Mouse (Mus musculus): Measurements from ENCODE around the gene Hoxb4. TPM values are rescaled to one million over a fixed set of nuclear protein-coding genes. Genes with fewer than 3 reads are reported as not detected.
A peak's percentile ranks its signal among the peaks of the same experiment; 100 is the strongest.

The Hoxb4 gene
- polyA plus RNA-seq, 1 experiment from 2014 or later: 0.09 TPM

DNA sequence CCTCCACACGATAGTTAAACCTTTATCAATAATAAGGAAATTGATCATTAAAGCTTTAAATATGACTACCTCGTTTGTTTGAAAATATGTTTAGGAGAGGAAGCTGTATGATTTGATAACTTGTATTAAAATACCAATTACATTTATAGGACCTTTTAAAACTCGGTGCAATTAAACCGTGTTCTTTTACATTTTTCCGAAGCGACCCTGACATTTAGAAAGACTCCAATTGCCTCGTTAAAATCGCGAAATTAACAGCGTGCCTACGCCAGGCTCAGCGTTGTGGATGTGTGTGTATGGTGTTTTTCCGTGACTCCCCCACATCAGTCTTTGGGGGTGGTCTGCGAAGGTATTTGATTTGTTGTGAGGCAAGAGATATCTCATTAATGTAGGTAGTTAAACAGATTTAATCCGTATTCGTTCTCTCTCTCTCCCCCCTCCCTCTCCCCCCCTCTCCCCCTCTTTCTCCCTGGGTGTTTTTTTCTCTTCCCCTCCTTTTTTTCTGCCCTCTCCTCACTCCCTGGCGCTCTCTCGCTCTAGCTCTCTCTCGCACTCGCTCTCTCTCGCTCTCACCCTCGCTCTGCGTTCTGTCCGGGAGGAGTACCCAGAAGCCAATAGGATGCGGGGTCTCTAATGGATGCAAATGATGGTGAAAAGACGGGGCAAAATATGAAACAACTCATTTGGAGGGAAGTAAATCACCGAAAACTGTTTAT lies 36.1 kb upstream of the Hoxb4 start, which contains the start of gene Hoxb8:
Hoxb8 (plus strand) TSS at position 51 of the 716 bp plus-strand sequence.
- Histone ChIP-seq H3K4me3 (ENCODE audit: control insufficient read depth in 1 of 2, insufficient read depth in 1 of 2, low read depth in 1 of 2, low read length in 2 of 2) (no peak within 1 kb of the TSS), H3K36me3 (ENCODE audit: control insufficient read depth, insufficient read depth, low read length) (no peaks in the 10 kb centered on the region), H3K4me2 (ENCODE audit: low read length) (no peak within 1 kb of the TSS), H3K9me3 (ENCODE audit: control insufficient read depth, low read length) (no peaks in the 10 kb centered on the region), H3K27ac (replicated peaks in 1 of 2; ENCODE audit: control insufficient read depth in 1 of 2, insufficient read depth in 1 of 2, low read depth in 2 of 2, low read length in 2 of 2) (no peak within 1 kb of the TSS), H3K27me3 (ENCODE audit: control insufficient read depth, insufficient read depth, low read length) (peaks cover 99% of the 10 kb centered on the region), H3K4me1 (ENCODE audit: control insufficient read depth in 2 of 2, insufficient read depth in 2 of 2, low read length in 2 of 2) (peaks cover 0 to 15% of the 10 kb centered on the region in 2 experiments; a peak in 3 of 4 replicates), H3K9ac (ENCODE audit: low read length) (no peak within 1 kb of the TSS)
- 2% methylated on average over 27 of the region's 27 CpGs for WGBS
- ATAC-seq (ENCODE audit: insufficient number of reproducible peaks, insufficient read depth, low FRiP score, low read depth): no peak

DNA sequence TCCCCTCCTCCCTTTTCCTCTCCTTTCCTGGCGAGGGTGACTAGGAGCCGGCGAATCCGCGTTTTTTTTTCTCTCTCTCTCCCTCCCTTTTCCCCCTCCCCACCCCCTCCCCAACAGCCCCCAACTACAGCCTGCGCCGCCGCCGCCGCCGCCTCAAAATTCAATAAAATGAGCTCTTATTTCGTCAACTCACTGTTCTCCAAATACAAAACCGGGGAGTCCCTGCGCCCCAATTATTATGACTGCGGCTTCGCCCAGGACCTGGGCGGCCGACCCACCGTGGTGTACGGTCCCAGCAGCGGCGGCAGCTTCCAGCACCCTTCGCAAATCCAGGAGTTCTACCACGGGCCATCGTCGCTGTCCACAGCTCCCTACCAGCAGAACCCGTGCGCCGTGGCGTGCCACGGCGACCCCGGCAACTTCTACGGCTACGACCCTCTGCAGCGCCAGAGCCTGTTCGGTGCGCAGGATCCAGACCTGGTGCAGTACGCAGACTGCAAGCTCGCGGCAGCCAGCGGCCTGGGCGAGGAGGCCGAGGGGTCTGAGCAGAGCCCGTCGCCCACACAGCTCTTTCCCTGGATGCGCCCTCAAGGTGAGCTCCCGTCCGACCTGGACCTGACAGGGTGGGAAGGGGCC lies 35.2 kb upstream of the Hoxb4 start:
- H3K9me3 ChIP-seq (ENCODE audit: control insufficient read depth, low read length): no peaks in the 10 kb centered on the region
- under 1% methylated on average over 49 of the region's 49 CpGs for WGBS
- no peak overlapping the region for H3K9ac ChIP-seq (ENCODE audit: low read length)
- no peak for ATAC-seq (ENCODE audit: insufficient number of reproducible peaks, insufficient read depth, low FRiP score, low read depth)
- no peak overlapping the region for H3K4me3 ChIP-seq (ENCODE audit: control insufficient read depth in 1 of 2, insufficient read depth in 1 of 2, low read depth in 1 of 2, low read length in 2 of 2)
- H3K36me3 ChIP-seq (ENCODE audit: control insufficient read depth, insufficient read depth, low read length): no peaks in the 10 kb centered on the region
- H3K4me1 ChIP-seq (ENCODE audit: control insufficient read depth in 2 of 2, insufficient read depth in 2 of 2, low read length in 2 of 2): peaks cover 0 to 15% of the 10 kb centered on the region in 2 experiments; a peak in 3 of 4 replicates
- no peak overlapping the region for H3K4me2 ChIP-seq (ENCODE audit: low read length)
- H3K27me3 ChIP-seq (ENCODE audit: control insufficient read depth, insufficient read depth, low read length): peaks cover 99% of the 10 kb centered on the region
- no peak overlapping the region for H3K27ac ChIP-seq (replicated peaks in 1 of 2; ENCODE audit: control insufficient read depth in 1 of 2, insufficient read depth in 1 of 2, low read depth in 2 of 2, low read length in 2 of 2)

DNA sequence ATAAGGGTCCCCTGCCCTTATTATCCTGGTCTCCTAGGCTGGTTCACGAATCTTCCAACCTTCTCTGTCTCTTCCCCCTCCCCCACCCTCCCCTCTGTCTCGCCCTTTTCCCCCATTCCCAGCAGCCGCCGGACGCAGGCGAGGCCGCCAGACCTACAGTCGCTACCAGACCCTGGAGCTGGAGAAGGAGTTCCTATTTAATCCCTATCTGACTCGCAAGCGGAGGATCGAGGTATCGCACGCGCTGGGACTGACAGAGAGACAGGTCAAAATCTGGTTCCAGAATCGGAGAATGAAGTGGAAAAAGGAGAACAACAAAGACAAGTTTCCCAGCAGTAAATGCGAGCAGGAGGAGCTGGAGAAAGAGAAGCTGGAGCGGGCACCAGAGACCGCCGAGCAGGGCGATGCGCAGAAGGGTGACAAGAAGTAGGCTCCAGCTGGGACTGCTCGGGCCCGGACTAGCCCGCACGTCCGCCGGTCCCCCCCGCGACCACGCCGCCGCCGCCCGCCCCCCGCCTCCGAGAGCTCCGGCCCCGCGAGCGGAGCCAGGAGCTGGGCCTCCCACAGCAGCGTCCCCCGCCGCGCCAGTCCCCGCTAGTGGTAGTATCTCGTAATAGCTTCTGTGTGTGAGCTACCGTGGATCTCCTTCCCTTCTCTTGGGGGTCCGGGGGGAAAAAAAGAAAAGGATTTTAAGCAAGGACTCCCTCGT lies 33.9 kb upstream of the Hoxb4 start:
- Histone ChIP-seq H3K4me3 (ENCODE audit: control insufficient read depth in 1 of 2, insufficient read depth in 1 of 2, low read depth in 1 of 2, low read length in 2 of 2) (peak overlapping the region; percentile 28 to 30), H3K4me2 (ENCODE audit: low read length) (peak overlapping the region; percentile 60), H3K9ac (ENCODE audit: low read length) (0 out of 2 replicates have a peak overlapping the region, but pooled peaks have one; percentile 40), H3K27me3 (ENCODE audit: control insufficient read depth, insufficient read depth, low read length) (peaks cover 99% of the 10 kb centered on the region), H3K9me3 (ENCODE audit: control insufficient read depth, low read length) (no peaks in the 10 kb centered on the region), H3K4me1 (ENCODE audit: control insufficient read depth in 2 of 2, insufficient read depth in 2 of 2, low read length in 2 of 2) (peaks cover 0 to 15% of the 10 kb centered on the region in 2 experiments; a peak in 3 of 4 replicates), H3K27ac (replicated peaks in 1 of 2; ENCODE audit: control insufficient read depth in 1 of 2, insufficient read depth in 1 of 2, low read depth in 2 of 2, low read length in 2 of 2) (no peak overlapping the region), H3K36me3 (ENCODE audit: control insufficient read depth, insufficient read depth, low read length) (no peaks in the 10 kb centered on the region)
- WGBS: under 1% methylated on average over 49 of the region's 49 CpGs
- ATAC-seq (ENCODE audit: insufficient number of reproducible peaks, insufficient read depth, low FRiP score, low read depth): no peak

- no peaks in the 10 kb centered on the region for H3K36me3 ChIP-seq (ENCODE audit: control insufficient read depth, insufficient read depth, low read length)
- peak overlapping the region; percentile 60 for H3K4me2 ChIP-seq (ENCODE audit: low read length)
- ATAC-seq (ENCODE audit: insufficient number of reproducible peaks, insufficient read depth, low FRiP score, low read depth): no peak
- no peak overlapping the region for H3K9ac ChIP-seq (ENCODE audit: low read length)
- H3K4me3 ChIP-seq (ENCODE audit: control insufficient read depth in 1 of 2, insufficient read depth in 1 of 2, low read depth in 1 of 2, low read length in 2 of 2): peak overlapping the region in 1 of 2 experiments; percentile 30; a peak in 2 of 4 replicates
- no peak overlapping the region for H3K27ac ChIP-seq (replicated peaks in 1 of 2; ENCODE audit: control insufficient read depth in 1 of 2, insufficient read depth in 1 of 2, low read depth in 2 of 2, low read length in 2 of 2)
- H3K9me3 ChIP-seq (ENCODE audit: control insufficient read depth, low read length): no peaks in the 10 kb centered on the region
- peaks cover 0 to 15% of the 10 kb centered on the region in 2 experiments; a peak in 3 of 4 replicates for H3K4me1 ChIP-seq (ENCODE audit: control insufficient read depth in 2 of 2, insufficient read depth in 2 of 2, low read length in 2 of 2)
- H3K27me3 ChIP-seq (ENCODE audit: control insufficient read depth, insufficient read depth, low read length): peaks cover 99% of the 10 kb centered on the region
- 2% methylated on average over 36 of the region's 37 CpGs for WGBS
Observed at GRCm38 (mm10) chr11:96284774-96285734, 33.0 kb upstream of the Hoxb4 start.

GRCm38 (mm10) chr11:96285771-96286738 lies 32.0 kb upstream of the Hoxb4 start, which contains the start of gene Hoxb7:
Hoxb7 (plus strand) TSS chr11:96286623.
- no peak within 1 kb of the TSS for H3K9ac ChIP-seq (ENCODE audit: low read length)
- H3K9me3 ChIP-seq (ENCODE audit: control insufficient read depth, low read length): no peaks in the 10 kb centered on the region
- 1% methylated on average over 43 of the region's 43 CpGs for WGBS
- no peak within 1 kb of the TSS for H3K27ac ChIP-seq (replicated peaks in 1 of 2; ENCODE audit: control insufficient read depth in 1 of 2, insufficient read depth in 1 of 2, low read depth in 2 of 2, low read length in 2 of 2)
- peak within 1 kb of the TSS; percentile 0 to 24; a peak in 2 of 4 replicates for H3K4me3 ChIP-seq (ENCODE audit: control insufficient read depth in 1 of 2, insufficient read depth in 1 of 2, low read depth in 1 of 2, low read length in 2 of 2)
- peaks cover 99% of the 10 kb centered on the region for H3K27me3 ChIP-seq (ENCODE audit: control insufficient read depth, insufficient read depth, low read length)
- ATAC-seq (ENCODE audit: insufficient number of reproducible peaks, insufficient read depth, low FRiP score, low read depth): no peak
- no peaks in the 10 kb centered on the region for H3K36me3 ChIP-seq (ENCODE audit: control insufficient read depth, insufficient read depth, low read length)
- H3K4me2 ChIP-seq (ENCODE audit: low read length): peak within 1 kb of the TSS; percentile 41
- peaks cover 0 to 15% of the 10 kb centered on the region in 2 experiments; a peak in 3 of 4 replicates for H3K4me1 ChIP-seq (ENCODE audit: control insufficient read depth in 2 of 2, insufficient read depth in 2 of 2, low read length in 2 of 2)

DNA sequence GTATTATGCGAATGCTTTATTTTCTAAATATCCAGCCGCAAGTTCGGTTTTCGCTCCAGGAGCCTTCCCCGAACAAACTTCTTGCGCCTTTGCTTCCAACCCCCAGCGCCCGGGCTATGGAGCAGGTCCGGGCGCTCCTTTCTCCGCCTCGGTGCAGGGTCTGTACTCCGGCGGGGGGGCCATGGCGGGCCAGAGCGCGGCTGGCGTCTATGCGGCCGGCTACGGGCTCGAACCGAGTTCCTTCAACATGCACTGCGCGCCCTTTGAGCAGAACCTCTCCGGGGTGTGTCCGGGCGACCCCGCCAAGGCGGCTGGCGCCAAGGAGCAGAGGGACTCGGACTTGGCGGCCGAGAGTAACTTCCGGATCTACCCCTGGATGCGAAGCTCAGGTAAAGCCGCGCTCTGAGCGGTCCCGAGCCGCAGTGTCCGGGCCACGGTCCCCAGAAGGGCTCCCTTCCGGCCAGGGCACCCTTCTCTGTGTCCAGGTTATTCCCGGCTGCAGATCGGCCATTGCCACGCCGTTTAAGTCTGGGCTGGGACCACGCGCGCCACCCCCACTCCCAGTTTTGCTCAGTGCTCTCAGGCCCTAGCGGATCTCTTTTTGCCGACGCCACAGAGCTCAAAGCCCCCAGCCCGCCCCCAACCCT lies 31.2 kb upstream of the Hoxb4 start:
- Histone ChIP-seq H3K4me2 (ENCODE audit: low read length) (peak overlapping the region; percentile 41), H3K4me3 (ENCODE audit: control insufficient read depth in 1 of 2, insufficient read depth in 1 of 2, low read depth in 1 of 2, low read length in 2 of 2) (peak overlapping the region; percentile 0 to 24; a peak in 2 of 4 replicates), H3K27me3 (ENCODE audit: control insufficient read depth, insufficient read depth, low read length) (peaks cover 99% of the 10 kb centered on the region), H3K36me3 (ENCODE audit: control insufficient read depth, insufficient read depth, low read length) (no peaks in the 10 kb centered on the region), H3K4me1 (ENCODE audit: control insufficient read depth in 2 of 2, insufficient read depth in 2 of 2, low read length in 2 of 2) (peaks cover 0 to 15% of the 10 kb centered on the region in 2 experiments; a peak in 3 of 4 replicates), H3K9me3 (ENCODE audit: control insufficient read depth, low read length) (no peaks in the 10 kb centered on the region), H3K9ac (ENCODE audit: low read length) (no peak overlapping the region), H3K27ac (replicated peaks in 1 of 2; ENCODE audit: control insufficient read depth in 1 of 2, insufficient read depth in 1 of 2, low read depth in 2 of 2, low read length in 2 of 2) (no peak overlapping the region)
- WGBS: under 1% methylated on average over 55 of the region's 55 CpGs
- no peak for ATAC-seq (ENCODE audit: insufficient number of reproducible peaks, insufficient read depth, low FRiP score, low read depth)

Data from heart, embryonic 14.5 days (tissue).